Mouse (Mus musculus): ENCODE results near the gene F8. TPM values are rescaled to one million over a fixed set of nuclear protein-coding genes. Genes with fewer than 3 reads are reported as not detected.

Gene F8
- polyA plus RNA-seq (2021), result 2.1 TPM

DNA sequence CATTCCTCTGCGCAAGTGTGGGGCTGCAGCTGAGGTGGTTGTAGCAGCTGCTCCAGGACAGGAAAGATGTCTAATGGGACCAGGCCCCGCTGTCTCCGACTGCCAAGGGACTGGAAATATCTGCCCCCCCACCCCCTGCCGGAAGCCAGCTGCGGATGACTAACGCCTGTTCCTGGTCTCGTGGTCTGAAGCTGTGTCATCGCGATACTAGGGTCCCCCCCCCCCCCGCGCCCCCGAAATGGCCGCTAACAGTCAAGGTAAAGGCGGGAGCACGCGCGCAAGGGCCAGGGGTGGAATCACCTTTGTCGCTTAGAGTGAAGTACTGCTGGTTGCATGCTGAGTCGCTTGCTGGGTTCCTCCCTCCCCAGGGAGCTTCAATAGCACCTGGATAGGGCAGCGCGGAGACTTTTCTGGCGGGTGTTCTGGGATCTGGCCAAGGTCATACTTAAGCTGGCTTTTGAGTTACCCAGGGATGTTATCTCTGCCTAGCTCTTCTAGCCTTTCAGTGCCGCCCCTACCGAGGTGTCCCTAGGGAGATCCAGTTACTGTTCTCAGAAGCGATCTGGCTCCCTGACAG, at the start of gene F8, which contains the start of gene Fundc2:
F8 (minus strand) TSS at position 421 of the 577 bp plus-strand sequence.
Fundc2 (plus strand) TSS at position 205 of the 577 bp plus-strand sequence.
- POLR2A ChIA-PET, result interaction anchor here (0.5 to 0.6 kb wide), 2 partner anchors 10 to 180 kb away, joined by 3 read pairs; no protein-coding TSS in a partner anchor
- TF ChIP-seq CTCF (IDR thresholded peaks at IDR 0.05), result no peak
- CTCF ChIA-PET, result no interaction called here
- H3K27me3 ChIP-seq, result peaks cover 41% of the 10 kb centered on the region
- in situ Hi-C loops (cut with MboI; ENCODE audit: low pct_unique_long_range_greater_than_20kb), result loop anchor here (25.0 kb wide), 2 partner anchors 270 to 455 kb away; no protein-coding TSS in a partner anchor
- DNase-seq (ENCODE audit: low read depth, low spot score) (peak; percentile 22), ATAC-seq (peak; percentile 88)

- no peak for TF ChIP-seq CTCF (IDR thresholded peaks at IDR 0.05)
- ChIA-PET POLR2A (interaction anchor here (0.6 kb wide), 1 partner anchor 81 kb away, joined by 3 read pairs; no protein-coding TSS in a partner anchor), CTCF (interaction anchor here (1.0 to 1.5 kb wide), 2 partner anchors 10 to 17 kb away, joined by 3 to 4 read pairs; no protein-coding TSS in a partner anchor)
- in situ Hi-C loops (cut with MboI; ENCODE audit: low pct_unique_long_range_greater_than_20kb), result loop anchor here (25.0 kb wide), 1 partner anchor 979 kb away; the partner anchor contains the start of gene G6pdx
- DNase-seq (ENCODE audit: low read depth, low spot score), result peak; percentile 42
- peak; percentile 99 for ATAC-seq
- peaks cover 47% of the 10 kb centered on the region for H3K27me3 ChIP-seq
Observed at GRCm38 (mm10) chrX:75415936-75416785, 33.7 kb upstream of the F8 start, which contains the start of the genes Cmc4, Mtcp1 and Brcc3. TSS of gene Cmc4 (minus strand) at chrX:75416584. TSS of gene Mtcp1 (minus strand) at chrX:75416588. TSS of gene Brcc3 (plus strand) at chrX:75416628.

- ChIA-PET CTCF (no interaction called here), POLR2A (no interaction called here)
- peaks cover 28% of the 10 kb centered on the region for H3K27me3 ChIP-seq
- no peak for TF ChIP-seq CTCF (IDR thresholded peaks at IDR 0.05)
- DNase-seq (ENCODE audit: low read depth, low spot score), result peak; percentile 22
- in situ Hi-C loops (cut with MboI; ENCODE audit: low pct_unique_long_range_greater_than_20kb), result loop anchor here (25.0 kb wide), 1 partner anchor 972 kb away; the partner anchor contains the start of gene G6pdx
- no peak for ATAC-seq
Observed at GRCm38 (mm10) chrX:75409711-75410110, 27.3 kb upstream of the F8 start.

GRCm38 (mm10) chrX:75403350-75403749, 20.9 kb upstream of the F8 start:
- H3K27me3 ChIP-seq, result peaks cover 19% of the 10 kb centered on the region
- ATAC-seq, result no peak
- POLR2A ChIA-PET, result no interaction called here
- TF ChIP-seq CTCF (IDR thresholded peaks at IDR 0.05), result no peak
- CTCF ChIA-PET, result no interaction called here
- in situ Hi-C loops (cut with MboI; ENCODE audit: low pct_unique_long_range_greater_than_20kb), result loop anchor here (25.0 kb wide), 1 partner anchor 966 kb away; the partner anchor contains the start of gene G6pdx
- no peak for DNase-seq (ENCODE audit: low read depth, low spot score)

DNA sequence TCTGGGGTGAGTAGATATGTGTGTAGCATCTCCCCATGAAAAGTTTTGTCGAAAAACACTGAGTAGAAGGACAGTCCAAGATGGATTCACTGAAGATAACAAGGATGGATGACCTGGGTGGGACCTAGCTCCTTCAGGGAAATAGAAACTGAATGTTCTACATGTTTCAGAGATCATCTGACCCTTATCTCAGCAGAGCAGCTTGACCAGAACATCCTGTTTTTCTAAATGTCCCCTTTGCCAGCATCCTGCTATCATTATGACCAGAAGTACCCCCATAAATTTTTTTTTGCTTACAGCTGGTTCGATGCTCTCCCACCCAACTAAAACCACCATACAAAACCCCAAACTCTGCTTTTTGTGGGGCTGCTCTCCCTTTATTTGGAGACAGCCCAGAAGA, 20.3 kb upstream of the F8 start:
- no peak for DNase-seq (ENCODE audit: low read depth, low spot score)
- in situ Hi-C loops (cut with MboI; ENCODE audit: low pct_unique_long_range_greater_than_20kb), result loop anchor here (25.0 kb wide), 1 partner anchor 965 kb away; the partner anchor contains the start of gene G6pdx

DNA sequence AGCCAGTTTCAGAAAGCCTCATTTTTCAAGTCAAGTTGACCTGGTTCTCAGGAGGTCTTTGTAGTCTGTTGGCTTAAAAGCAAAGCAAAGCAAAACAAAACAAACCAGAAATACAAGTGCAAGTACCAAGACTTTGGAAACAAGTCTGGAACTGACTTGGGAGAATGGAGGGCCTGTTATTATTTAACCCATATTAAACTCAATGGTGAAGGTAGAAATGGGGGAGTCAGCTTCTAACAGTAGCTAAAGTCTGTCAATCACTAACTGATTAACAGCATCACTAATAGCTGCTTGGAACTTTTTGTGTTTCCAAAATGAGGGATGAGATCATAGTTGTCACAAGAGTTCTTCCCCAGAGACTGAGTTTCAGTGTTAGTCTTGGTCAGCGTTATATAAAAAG, 17.1 kb upstream of the F8 start:
- ChIA-PET CTCF (interaction anchor here (1.3 kb wide), 1 partner anchor 16 kb away, joined by 4 read pairs; no protein-coding TSS in a partner anchor), POLR2A (no interaction called here)
- no peak for TF ChIP-seq CTCF (IDR thresholded peaks at IDR 0.05)
- ATAC-seq, result no peak
- no peak for DNase-seq (ENCODE audit: low read depth, low spot score)
- H3K27me3 ChIP-seq, result peaks cover 14% of the 10 kb centered on the region
- in situ Hi-C loops (cut with MboI; ENCODE audit: low pct_unique_long_range_greater_than_20kb), result loop anchor here (25.0 kb wide), 2 partner anchors 287 to 438 kb away; no protein-coding TSS in a partner anchor

More for the DNA sequence above, 20.3 kb upstream of the F8 start:
- CTCF ChIA-PET, result no interaction called here
- no peak for TF ChIP-seq CTCF (IDR thresholded peaks at IDR 0.05)
- ATAC-seq, result no peak
- POLR2A ChIA-PET, result no interaction called here
- peaks cover 19% of the 10 kb centered on the region for H3K27me3 ChIP-seq

DNA sequence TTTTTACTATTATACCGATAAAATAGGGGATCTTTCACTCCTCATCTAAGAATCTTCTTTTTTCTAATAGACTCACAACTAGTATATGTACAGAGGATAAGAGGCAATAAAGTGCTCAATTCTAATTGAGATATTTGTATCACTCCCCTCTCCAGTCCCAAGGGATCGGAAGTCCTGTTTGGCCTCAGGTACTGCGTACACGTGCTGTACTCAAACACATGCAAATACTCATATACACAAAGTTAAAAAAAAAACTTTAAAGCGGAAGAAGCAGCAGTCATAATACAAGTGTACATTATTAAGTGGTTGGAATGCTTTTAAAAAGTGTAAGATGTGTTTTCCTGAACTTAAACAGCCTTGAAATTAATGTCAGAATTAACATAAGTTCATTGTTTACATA, 716 bp downstream of the F8 start:
- ATAC-seq (no peak), DNase-seq (ENCODE audit: low read depth, low spot score) (no peak)
- ChIA-PET CTCF (no interaction called here), POLR2A (interaction anchor here (0.5 to 0.6 kb wide), 2 partner anchors 9 to 181 kb away, joined by 3 read pairs; no protein-coding TSS in a partner anchor)
- TF ChIP-seq CTCF (IDR thresholded peaks at IDR 0.05), result no peak
- in situ Hi-C loops (cut with MboI; ENCODE audit: low pct_unique_long_range_greater_than_20kb), result loop anchor here (25.0 kb wide), 2 partner anchors 269 to 456 kb away; no protein-coding TSS in a partner anchor
- peaks cover 40% of the 10 kb centered on the region for H3K27me3 ChIP-seq

DNA sequence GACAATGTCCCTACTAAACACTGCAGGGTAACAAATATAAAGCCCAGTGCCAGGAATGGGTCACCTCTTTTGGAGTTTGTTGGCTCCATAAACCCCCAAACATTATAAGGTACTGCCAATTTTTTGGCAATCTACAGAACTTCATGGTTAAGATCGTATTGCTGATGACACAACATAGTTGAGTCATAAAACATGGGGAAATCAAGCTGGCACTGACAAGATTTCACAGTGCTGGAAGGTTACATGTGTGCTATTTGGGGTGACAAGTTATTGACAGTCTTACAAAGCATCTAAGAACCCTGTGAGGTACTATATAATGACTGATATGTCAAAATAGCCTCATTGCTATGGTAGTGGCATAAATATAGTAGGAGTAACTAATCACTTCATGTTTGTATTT, 1.2 kb downstream of the F8 start:
- no peak for TF ChIP-seq CTCF (IDR thresholded peaks at IDR 0.05)
- peaks cover 36% of the 10 kb centered on the region for H3K27me3 ChIP-seq
- ATAC-seq, result no peak
- in situ Hi-C loops (cut with MboI; ENCODE audit: low pct_unique_long_range_greater_than_20kb), result loop anchor here (25.0 kb wide), 2 partner anchors 269 to 456 kb away; no protein-coding TSS in a partner anchor
- DNase-seq (ENCODE audit: low read depth, low spot score), result no peak
- CTCF ChIA-PET, result no interaction called here
- POLR2A ChIA-PET, result interaction anchor here (0.6 kb wide), 1 partner anchor 437 kb away, joined by 3 read pairs; no protein-coding TSS in a partner anchor

DNA sequence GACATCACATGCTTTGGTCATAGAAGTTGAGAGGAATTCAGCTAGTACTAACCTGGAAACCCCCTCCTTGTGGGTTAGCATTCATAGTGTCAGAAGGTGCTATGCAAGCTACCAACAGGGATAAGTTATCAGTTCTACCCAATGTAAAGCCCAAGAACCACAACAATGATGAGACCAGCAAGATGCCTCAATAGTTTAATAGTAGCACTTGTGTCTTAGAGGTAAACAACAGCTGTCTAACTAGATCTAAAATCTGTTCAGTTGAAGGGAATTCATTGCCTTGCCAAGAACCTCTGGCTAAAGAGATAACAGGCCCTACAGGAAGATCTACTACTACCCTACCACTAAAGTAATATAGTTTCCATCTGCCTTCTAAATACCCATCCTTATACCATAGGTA, 5.6 kb downstream of the F8 start:
- TF ChIP-seq CTCF (IDR thresholded peaks at IDR 0.05), result no peak
- DNase-seq (ENCODE audit: low read depth, low spot score), result no peak
- ChIA-PET POLR2A (no interaction called here), CTCF (no interaction called here)
- in situ Hi-C loops (cut with MboI; ENCODE audit: low pct_unique_long_range_greater_than_20kb), result loop anchor here (10.0 to 25.0 kb wide), 3 partner anchors 265 to 1492 kb away; no protein-coding TSS in a partner anchor
- no peak for ATAC-seq
- peaks cover 36% of the 10 kb centered on the region for H3K27me3 ChIP-seq
